Mouse (Mus musculus) heart, embryonic 12.5 days (tissue): ENCODE measurements around the gene Csrp1. TPM values are rescaled to one million over a fixed set of nuclear protein-coding genes. Genes with fewer than 3 reads are reported as not detected.

Experiments
- ATAC-seq: fragments of 200-750 bp; cut with Nextera tagmentation; 2 replicates; pipeline ENCODE4 v1.8.0; 2017; ENCODE audit warnings: moderate TSS enrichment, moderate library complexity; ENCODE audit not compliant: insufficient number of reproducible peaks, low FRiP score
- H3K27ac ChIP-seq: fragments of 300-500 bp; sonication (generic); 2 replicates; pipeline ENCODE4 v1.5.1; 2016; ENCODE audit warnings: mild to moderate bottlenecking, moderate library complexity; ENCODE audit not compliant: poor library complexity, severe bottlenecking
- H3K27me3 ChIP-seq: fragments of 300-500 bp; sonication (generic); replicated peaks from 2 replicates; pipeline ENCODE4 v1.6.1; 2016; ENCODE audit warnings: mild to moderate bottlenecking, moderate library complexity
- H3K36me3 ChIP-seq: fragments of 300-500 bp; sonication (generic); 2 replicates; pipeline ENCODE4 v1.6.1; 2016; ENCODE audit warnings: mild to moderate bottlenecking, moderate library complexity
- H3K4me1 ChIP-seq: fragments of 300-500 bp; sonication (generic); replicated peaks from 2 replicates; pipeline ENCODE4 v1.6.1; 2016; ENCODE audit warnings: mild to moderate bottlenecking
- H3K4me2 ChIP-seq: fragments of 300-500 bp; sonication (generic); 2 replicates; pipeline ENCODE4 v1.6.1; 2016; ENCODE audit warnings: mild to moderate bottlenecking, moderate library complexity
- H3K4me3 ChIP-seq: fragments of 300-500 bp; sonication (generic); 2 replicates; pipeline ENCODE4 v1.5.1; 2016; ENCODE audit warnings: mild to moderate bottlenecking
- H3K9ac ChIP-seq: fragments of 300-500 bp; sonication (generic); 2 replicates; pipeline ENCODE4 v1.6.1; 2016; ENCODE audit warnings: mild to moderate bottlenecking, moderate library complexity
- H3K9me3 ChIP-seq: fragments of 300-500 bp; sonication (generic); replicated peaks from 2 replicates; pipeline ENCODE4 v1.6.1; 2016; ENCODE audit warnings: mild to moderate bottlenecking, moderate library complexity
- WGBS: fragments of 180-500 bp; shearing (Covaris S2); methylation state at CpG from one replicate; pipeline ENCODE4 v1.1.7; 2016; 5-methylcytosine and 5-hydroxymethylcytosine counted together
- polyA plus RNA-seq: library from polyadenylated mRNA; unstranded; fragments of >200 nt; fragmentation: Nextera tagmentation; extraction: Ambion mirVana; gene quantifications from 2 replicates; pipeline ENCODE4 v1.2.1, GENCODE M21; 2016

Csrp1 gene
- polyA plus RNA-seq, 1 experiment from 2014 or later = 270 TPM

GRCm38 (mm10) chr1:135761728-135762127, 41.9 kb downstream of the Csrp1 start:
- Histone ChIP-seq H3K9me3 (no peaks in the 10 kb centered on the region), H3K27me3 (no peaks in the 10 kb centered on the region), H3K9ac (no peak overlapping the region), H3K27ac (no peak overlapping the region), H3K4me1 (peaks cover 29% of the 10 kb centered on the region), H3K4me2 (no peak overlapping the region), H3K36me3 (no peaks in the 10 kb centered on the region), H3K4me3 (no peak overlapping the region)
- WGBS = 86% methylated on average over 5 of the region's 5 CpGs
- ATAC-seq = no peak

GRCm38 (mm10) chr1:135763503-135764205, 43.8 kb downstream of the Csrp1 start:
- no peak for ATAC-seq
- no peaks in the 10 kb centered on the region for H3K9me3 ChIP-seq
- no peak overlapping the region for H3K4me3 ChIP-seq
- peak overlapping the region; percentile 8; the same call in 1 of the 2 replicates for H3K27ac ChIP-seq
- no peak overlapping the region for H3K9ac ChIP-seq
- H3K4me1 ChIP-seq = peaks cover 40% of the 10 kb centered on the region
- H3K36me3 ChIP-seq = peaks cover 6% of the 10 kb centered on the region
- WGBS = 68% methylated on average over 9 of the region's 9 CpGs
- no peaks in the 10 kb centered on the region for H3K27me3 ChIP-seq
- no peak overlapping the region for H3K4me2 ChIP-seq

GRCm38 (mm10) chr1:135764206-135764528, 44.3 kb downstream of the Csrp1 start:
- ATAC-seq = no peak
- 39% methylated on average over 2 of the region's 2 CpGs for WGBS
- Histone ChIP-seq H3K36me3 (peaks cover 11% of the 10 kb centered on the region), H3K4me2 (no peak overlapping the region), H3K9ac (no peak overlapping the region), H3K4me1 (peaks cover 45% of the 10 kb centered on the region), H3K27me3 (no peaks in the 10 kb centered on the region), H3K4me3 (no peak overlapping the region), H3K27ac (0 out of 2 replicates have a peak overlapping the region, but pooled peaks have one; percentile 8), H3K9me3 (no peaks in the 10 kb centered on the region)

- Histone ChIP-seq H3K4me3 (peak within 1 kb of the TSS; percentile 79), H3K27me3 (no peaks in the 10 kb centered on the region), H3K4me2 (peak within 1 kb of the TSS; percentile 92), H3K27ac (peak within 1 kb of the TSS; percentile 96), H3K9ac (peak within 1 kb of the TSS; percentile 97), H3K36me3 (peaks cover 18% of the 10 kb centered on the region), H3K4me1 (peaks cover 63% of the 10 kb centered on the region), H3K9me3 (no peaks in the 10 kb centered on the region)
- under 1% methylated on average over 90 of the region's 90 CpGs for WGBS
- peak; percentile 88 for ATAC-seq
Measured at GRCm38 (mm10) chr1:135765645-135766591, 46.1 kb downstream of the Csrp1 start, which contains the start of gene Phlda3. TSS of gene Phlda3 (plus strand) at chr1:135766119.

GRCm38 (mm10) chr1:135766592-135767306, 46.9 kb downstream of the Csrp1 start:
- peak overlapping the region; percentile 97 for H3K9ac ChIP-seq
- H3K27ac ChIP-seq = peak overlapping the region; percentile 96
- ATAC-seq = no peak; the same call in 1 of the 2 replicates
- H3K4me1 ChIP-seq = peaks cover 71% of the 10 kb centered on the region
- H3K4me2 ChIP-seq = peak overlapping the region; percentile 92
- H3K27me3 ChIP-seq = no peaks in the 10 kb centered on the region
- WGBS = 13% methylated on average over 30 of the region's 30 CpGs
- peak overlapping the region; percentile 79 for H3K4me3 ChIP-seq
- H3K9me3 ChIP-seq = no peaks in the 10 kb centered on the region
- H3K36me3 ChIP-seq = peaks cover 18% of the 10 kb centered on the region

- no peaks in the 10 kb centered on the region for H3K27me3 ChIP-seq
- 46% methylated on average over 4 of the region's 4 CpGs for WGBS
- H3K4me1 ChIP-seq = peaks cover 71% of the 10 kb centered on the region
- H3K9me3 ChIP-seq = no peaks in the 10 kb centered on the region
- ATAC-seq = no peak
- peaks cover 18% of the 10 kb centered on the region for H3K36me3 ChIP-seq
- 0 out of 2 replicates have a peak overlapping the region, but pooled peaks have one; percentile 20 for H3K27ac ChIP-seq
- H3K4me3 ChIP-seq = peak overlapping the region; percentile 79
- peak overlapping the region; percentile 92 for H3K4me2 ChIP-seq
- peak overlapping the region; percentile 97 for H3K9ac ChIP-seq
Measured at GRCm38 (mm10) chr1:135767324-135767890, 47.5 kb downstream of the Csrp1 start.

GRCm38 (mm10) chr1:135768400-135768799, 48.5 kb downstream of the Csrp1 start:
- WGBS = 50% methylated on average over 2 of the region's 2 CpGs
- Histone ChIP-seq H3K9ac (0 out of 2 replicates have a peak overlapping the region, but pooled peaks have one; percentile 3), H3K27ac (no peak overlapping the region), H3K36me3 (peaks cover 18% of the 10 kb centered on the region), H3K9me3 (no peaks in the 10 kb centered on the region), H3K4me2 (peak overlapping the region; percentile 92), H3K4me1 (peaks cover 76% of the 10 kb centered on the region), H3K4me3 (peak overlapping the region; percentile 5; the same call in 1 of the 2 replicates), H3K27me3 (no peaks in the 10 kb centered on the region)
- ATAC-seq = no peak

- Histone ChIP-seq H3K36me3 (peaks cover 18% of the 10 kb centered on the region), H3K27me3 (no peaks in the 10 kb centered on the region), H3K4me3 (no peak overlapping the region), H3K9me3 (no peaks in the 10 kb centered on the region), H3K4me1 (peaks cover 58% of the 10 kb centered on the region), H3K4me2 (peak overlapping the region; percentile 15; the same call in 1 of the 2 replicates), H3K9ac (0 out of 2 replicates have a peak overlapping the region, but pooled peaks have one; percentile 17), H3K27ac (peak overlapping the region; percentile 53)
- 61% methylated on average over 7 of the region's 7 CpGs for WGBS
- ATAC-seq = no peak
Measured at GRCm38 (mm10) chr1:135770237-135770636, 50.4 kb downstream of the Csrp1 start.

GRCm38 (mm10) chr1:135770896-135771572, 51.2 kb downstream of the Csrp1 start:
- no peak overlapping the region for H3K4me3 ChIP-seq
- peak overlapping the region; percentile 41; the same call in 1 of the 2 replicates for H3K9ac ChIP-seq
- WGBS = 29% methylated on average over 12 of the region's 12 CpGs
- H3K27ac ChIP-seq = peak overlapping the region; percentile 53
- no peaks in the 10 kb centered on the region for H3K9me3 ChIP-seq
- peaks cover 18% of the 10 kb centered on the region for H3K36me3 ChIP-seq
- ATAC-seq = peak; percentile 54
- peak overlapping the region; percentile 15; the same call in 1 of the 2 replicates for H3K4me2 ChIP-seq
- H3K27me3 ChIP-seq = no peaks in the 10 kb centered on the region
- peaks cover 58% of the 10 kb centered on the region for H3K4me1 ChIP-seq

GRCm38 (mm10) chr1:135771573-135771970, 51.7 kb downstream of the Csrp1 start:
- WGBS = 65% methylated on average over 8 of the region's 8 CpGs
- no peak overlapping the region for H3K4me2 ChIP-seq
- H3K27me3 ChIP-seq = no peaks in the 10 kb centered on the region
- peaks cover 18% of the 10 kb centered on the region for H3K36me3 ChIP-seq
- ATAC-seq = no peak
- no peak overlapping the region for H3K9ac ChIP-seq
- H3K27ac ChIP-seq = peak overlapping the region; percentile 53; the same call in 1 of the 2 replicates
- no peak overlapping the region for H3K4me3 ChIP-seq
- H3K9me3 ChIP-seq = no peaks in the 10 kb centered on the region
- peaks cover 63% of the 10 kb centered on the region for H3K4me1 ChIP-seq
